Mouse (Mus musculus): Measurements from ENCODE around the gene Rnf44. TPM values are rescaled to one million over a fixed set of nuclear protein-coding genes. Genes with fewer than 3 reads are reported as not detected.

The Rnf44 gene
- 10 to 100 TPM; 45.2 to 54.2 TPM for total RNA-seq (2021)

DNA sequence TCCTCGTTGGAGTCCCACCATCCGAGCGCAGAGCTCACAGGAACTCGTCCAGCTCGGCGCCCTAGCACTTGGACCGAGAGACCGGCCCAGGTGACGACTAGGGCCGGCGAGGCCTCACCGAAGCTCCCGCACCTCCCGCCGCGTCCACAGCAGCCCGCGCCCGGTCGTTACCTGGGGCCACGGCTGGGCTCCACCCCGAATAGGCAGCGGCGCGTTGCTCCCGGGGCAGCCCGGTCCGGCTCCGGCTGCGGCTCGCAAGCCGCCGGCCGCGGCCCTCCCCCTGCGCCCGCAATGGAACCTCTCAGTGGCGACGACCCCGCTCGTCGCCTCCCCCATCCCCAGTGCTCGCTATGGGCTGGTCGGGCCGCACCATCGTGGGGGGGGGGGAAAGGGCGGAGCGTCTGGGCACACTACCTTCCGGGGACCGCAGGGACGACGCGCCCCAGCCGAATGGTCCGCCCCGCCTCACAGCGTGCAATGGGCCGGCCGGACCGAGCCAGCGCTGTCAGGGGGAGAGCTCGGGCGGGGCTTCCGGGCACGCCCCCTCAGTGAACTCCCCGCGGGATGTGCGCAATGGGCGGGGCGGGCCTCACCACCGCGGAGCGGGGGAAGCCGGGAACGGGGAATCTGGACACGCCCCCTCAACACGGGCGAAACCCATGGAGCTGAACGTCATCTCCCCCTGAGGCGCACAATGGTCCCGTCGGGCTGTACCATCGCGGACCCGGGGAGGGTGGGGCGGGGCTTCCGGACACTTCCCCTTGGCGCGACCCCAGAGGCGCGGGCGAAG lies at the start of gene Rnf44:
Gene Rnf44 (minus strand): TSS at position 350 of the 790 bp plus-strand sequence.
- peak; percentile 99 for DNase-seq (ENCODE audit: low spot score)
- intact Hi-C loops (cut with DNase I): no loop called here

DNA sequence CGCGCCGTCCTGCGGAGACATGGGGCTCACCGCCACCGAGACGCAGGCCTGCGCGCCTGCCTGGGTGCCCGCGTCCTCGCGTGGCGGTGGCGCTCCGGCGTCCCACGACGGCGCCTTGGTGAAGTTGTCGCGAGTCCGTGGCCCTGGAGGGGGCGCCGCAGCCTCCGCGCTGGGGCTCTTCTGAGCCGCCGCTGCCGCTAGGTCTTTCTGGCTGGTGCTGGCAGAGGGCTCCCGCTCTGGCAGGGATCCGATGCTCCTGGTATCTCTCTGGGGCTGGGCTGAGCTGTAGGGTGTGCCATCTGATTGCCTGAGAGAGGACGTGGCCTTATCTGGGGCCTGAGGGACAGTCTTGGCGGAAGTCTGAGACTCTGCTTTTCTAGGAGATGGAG lies 44.5 kb upstream of the Rnf44 start:
- no peak for DNase-seq (ENCODE audit: low spot score)

DNA sequence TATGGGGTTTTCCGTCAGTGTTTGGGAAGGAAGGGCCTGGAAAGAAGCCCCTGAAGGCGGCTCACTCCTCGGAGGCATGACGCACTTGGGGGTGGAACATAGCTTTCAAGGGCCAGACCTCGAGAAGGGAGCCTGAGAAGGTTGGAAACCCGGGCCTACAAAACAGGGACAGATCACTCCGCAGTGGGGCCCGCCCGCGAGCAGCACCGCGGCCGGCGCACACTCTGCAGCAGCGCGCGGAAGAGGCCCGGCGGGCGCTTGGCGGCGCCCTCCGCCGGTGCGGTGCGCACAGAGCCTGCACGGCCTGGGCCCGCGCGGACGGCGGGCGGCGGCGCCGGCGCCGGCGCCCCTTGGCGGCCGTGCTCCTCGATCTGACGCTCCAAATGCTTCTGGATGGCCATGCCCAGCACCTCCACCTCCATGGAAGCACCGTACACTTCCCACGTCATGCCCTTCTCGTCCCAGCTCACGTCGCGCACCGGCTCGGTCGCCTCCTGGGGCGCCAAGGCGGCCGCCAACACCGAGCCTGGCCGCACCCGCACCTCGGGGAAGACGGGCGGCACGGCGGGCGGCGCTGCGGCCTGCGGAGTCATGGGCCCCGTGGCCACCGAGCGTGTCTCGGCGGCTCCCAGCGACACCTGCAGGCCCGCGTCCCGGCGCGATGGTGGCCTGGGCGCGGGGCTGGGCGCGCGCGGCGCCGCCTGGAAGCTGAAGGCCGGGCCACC lies 43.9 kb upstream of the Rnf44 start:
- intact Hi-C loops (cut with DNase I): no loop called here
- no peak for DNase-seq (ENCODE audit: low spot score)

More for the DNA sequence above, 44.5 kb upstream of the Rnf44 start:
- intact Hi-C loops (cut with DNase I): no loop called here

DNA sequence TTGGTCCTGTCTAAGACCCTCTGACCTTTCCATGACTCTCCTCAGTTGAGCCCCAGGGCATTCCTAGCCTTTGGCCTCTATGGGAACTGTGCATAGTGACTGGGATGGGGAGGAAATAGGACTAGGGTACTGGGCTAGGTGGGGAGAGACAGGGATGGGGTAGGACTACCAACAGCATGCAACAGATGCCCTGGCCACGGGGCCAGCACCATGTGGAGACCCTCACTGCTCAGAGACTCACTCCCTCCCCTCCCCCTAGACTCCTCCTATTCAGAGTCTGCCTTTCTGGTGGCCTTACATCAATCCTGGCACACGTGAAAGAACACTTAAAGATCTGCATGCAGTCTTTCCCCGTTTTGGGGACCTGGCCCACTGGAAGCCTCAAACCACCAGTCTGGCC lies 43.2 kb upstream of the Rnf44 start:
- intact Hi-C loops (cut with DNase I): no loop called here
- no peak for DNase-seq (ENCODE audit: low spot score)

DNA sequence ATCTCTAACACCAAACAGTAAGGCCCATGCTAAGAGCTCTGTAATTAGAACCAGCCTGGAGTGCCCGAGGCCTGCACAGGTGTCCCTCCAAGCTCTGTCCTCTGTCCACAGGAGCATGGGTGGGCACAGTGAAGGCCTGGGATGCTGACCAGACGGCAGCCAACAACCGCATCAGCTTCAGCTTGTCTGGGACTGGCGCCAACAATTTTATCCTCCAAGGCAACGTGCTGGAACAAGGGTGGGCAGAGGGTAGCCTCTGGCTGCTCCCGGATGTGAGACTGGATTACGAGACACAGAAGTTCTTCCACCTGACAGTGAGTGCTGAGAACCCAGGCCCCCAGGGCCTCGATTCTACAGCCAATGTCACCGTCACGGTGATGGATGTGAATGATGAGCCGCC lies 32.4 kb upstream of the Rnf44 start:
- intact Hi-C loops (cut with DNase I): no loop called here
- DNase-seq (ENCODE audit: low spot score): no peak

DNA sequence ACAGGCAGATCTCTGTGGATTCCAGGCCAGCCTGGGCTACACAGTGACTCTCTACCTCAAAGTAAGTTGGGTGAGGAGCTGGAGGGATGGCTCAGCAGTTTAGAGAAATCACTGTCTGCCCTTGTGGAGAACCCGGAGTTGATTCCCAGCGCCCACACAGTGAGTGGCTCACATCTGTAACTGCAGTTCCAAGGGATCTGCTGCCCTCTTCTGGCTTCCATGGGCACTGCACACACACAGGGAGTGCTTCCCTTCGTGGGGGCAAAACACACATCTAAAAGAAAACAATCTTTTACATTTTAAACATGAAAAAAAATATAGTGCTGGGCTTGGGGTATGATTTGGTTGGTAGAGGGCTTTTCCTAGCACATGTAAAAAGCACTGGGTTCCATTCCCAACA lies 29.4 kb upstream of the Rnf44 start:
- intact Hi-C loops (cut with DNase I): no loop called here
- DNase-seq (ENCODE audit: low spot score): no peak

DNA sequence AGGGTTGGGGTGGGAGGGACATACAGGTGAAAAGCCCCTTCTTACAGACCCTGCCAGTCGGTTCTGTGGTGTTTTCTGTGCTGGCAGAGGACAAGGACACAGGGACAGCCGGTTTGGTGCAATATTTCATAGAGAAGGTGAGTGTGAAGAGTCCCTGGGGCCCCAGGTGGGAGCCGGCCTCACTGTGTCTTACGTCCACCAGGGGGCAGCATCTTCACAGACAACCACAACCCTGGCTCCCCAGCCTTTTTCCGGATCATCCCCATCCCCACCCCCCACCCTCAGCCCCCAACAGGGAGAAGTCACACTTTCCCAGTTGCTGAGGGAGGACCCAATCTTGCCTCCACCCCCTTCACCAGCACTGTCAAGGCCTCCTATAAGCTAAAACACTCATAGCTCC lies 23.2 kb upstream of the Rnf44 start:
- no peak for DNase-seq (ENCODE audit: low spot score)

DNA sequence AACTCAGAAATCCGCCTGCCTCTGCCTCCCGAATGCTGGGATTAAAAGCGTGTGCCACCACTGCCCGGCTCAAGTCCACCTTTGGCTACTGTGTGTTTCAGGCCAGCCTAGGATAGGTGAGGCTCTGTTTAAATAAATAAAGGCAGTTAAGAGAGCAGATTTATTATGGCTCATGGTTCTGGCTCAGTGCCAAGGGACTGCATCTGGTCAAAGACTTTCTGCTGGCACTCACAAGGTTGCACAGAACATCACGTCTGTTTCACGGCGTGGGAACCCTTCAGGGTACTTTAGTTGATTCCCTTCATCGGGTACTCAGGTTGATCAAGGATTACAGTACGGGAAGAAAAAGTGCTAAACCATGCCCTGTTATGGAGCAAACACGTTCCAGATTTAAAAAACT lies 21.3 kb upstream of the Rnf44 start:
- intact Hi-C loops (cut with DNase I): no loop called here
- no peak for DNase-seq (ENCODE audit: low spot score)

More for the DNA sequence above, 23.2 kb upstream of the Rnf44 start:
- intact Hi-C loops (cut with DNase I): no loop called here

DNA sequence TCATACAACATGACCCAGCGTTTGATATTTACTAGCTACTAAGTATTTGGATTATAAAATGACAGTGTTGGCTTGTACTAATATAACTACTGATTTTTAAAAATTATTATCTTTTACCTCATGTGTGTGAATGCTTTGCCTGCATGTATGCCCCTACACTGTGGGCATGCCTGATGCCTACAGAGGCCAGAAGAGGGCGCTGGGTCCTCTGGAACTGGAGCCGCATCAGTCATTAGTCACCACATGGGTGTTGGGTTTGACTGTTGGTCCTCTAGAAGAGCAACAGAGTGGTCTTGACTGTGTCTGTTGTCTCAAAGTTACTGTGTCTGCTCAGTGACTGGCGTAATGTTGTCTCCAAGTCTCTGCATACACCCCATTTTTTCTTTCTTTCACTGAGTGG lies 20.7 kb upstream of the Rnf44 start:
- intact Hi-C loops (cut with DNase I): no loop called here
- DNase-seq (ENCODE audit: low spot score): no peak

DNA sequence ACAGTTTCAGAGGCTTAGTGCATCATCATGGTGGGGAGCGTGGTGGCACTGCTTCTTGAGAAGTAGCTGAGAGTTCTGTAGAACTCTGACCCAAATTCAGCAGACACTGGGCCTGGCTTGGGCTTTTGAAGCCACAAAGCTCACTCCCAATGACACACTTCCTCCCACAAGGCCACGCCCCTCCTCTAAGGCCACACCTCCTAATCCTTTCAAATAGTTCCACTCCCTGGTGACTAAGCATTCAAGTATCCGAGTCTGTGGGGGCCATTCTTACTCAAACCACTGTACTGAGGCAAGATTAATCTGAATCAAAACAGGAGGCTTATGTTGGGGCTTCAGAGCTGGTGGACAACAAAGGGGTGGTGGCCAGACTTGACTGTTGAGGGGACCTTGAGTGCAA lies 17.2 kb upstream of the Rnf44 start:
- intact Hi-C loops (cut with DNase I): no loop called here
- no peak for DNase-seq (ENCODE audit: low spot score)

DNA sequence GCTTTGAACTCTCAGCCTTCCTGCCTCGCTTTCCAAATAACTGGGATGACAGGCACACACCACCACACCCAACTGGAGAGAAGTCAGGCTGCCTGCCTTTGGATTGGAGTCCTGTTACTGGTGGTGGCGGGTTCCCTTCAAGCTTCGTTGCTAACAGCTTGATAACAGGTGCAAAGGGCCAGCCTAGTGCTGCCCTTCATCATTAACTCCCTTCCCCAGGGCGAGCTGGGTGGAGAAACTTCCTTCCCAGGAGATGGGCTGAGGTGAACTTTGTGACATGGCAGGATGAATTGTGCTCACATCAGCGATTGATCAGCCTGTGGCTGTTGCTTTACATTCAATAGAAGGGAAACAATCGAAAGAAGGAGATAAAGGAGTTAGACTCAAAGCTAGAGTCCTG lies 11.2 kb upstream of the Rnf44 start:
- intact Hi-C loops (cut with DNase I): no loop called here
- DNase-seq (ENCODE audit: low spot score): no peak

DNA sequence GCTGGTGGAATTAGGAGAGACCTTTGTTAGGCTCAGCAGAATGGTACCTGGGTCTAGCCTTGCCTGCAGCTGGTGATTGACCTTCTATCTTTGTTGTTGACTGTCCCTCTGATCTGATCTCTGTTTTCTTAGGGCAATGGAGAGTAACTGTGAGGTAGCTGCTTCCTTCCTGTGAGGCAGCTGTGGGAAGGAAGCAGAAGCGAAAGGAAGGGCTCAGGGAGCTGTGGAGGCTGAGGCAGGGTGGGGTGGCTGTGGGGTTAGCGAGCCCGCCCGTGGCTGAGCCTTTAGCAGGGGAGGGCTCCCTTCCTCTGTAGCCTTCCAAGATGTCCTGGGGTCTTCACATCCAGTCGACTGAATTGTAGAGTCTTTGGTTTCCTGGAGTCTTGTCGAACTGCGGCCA lies 8.8 kb upstream of the Rnf44 start:
- DNase-seq (ENCODE audit: low spot score): no peak

DNA sequence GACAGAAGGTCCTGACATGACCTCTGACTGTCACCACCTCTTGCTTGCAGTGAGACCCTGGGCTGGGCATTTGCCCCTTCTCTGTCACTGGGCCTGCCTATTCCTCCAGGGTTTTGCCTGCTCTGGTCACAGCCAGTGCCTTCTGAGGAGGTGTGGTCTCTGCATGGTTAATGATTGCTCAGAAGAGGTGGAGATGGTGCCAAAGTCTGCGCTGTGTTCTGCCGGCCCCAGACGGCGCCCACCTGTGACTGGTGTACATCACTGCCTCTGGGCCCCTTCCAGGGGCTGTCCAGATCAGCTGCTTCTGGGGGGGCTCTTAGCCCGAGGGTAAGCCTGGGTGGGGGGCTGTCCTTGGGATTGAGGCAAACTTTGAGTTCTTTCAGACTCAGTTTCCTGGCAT lies 7.5 kb upstream of the Rnf44 start, which contains the start of gene Cdhr2:
Gene Cdhr2 (plus strand): TSS at position 219 of the 400 bp plus-strand sequence.
- DNase-seq (ENCODE audit: low spot score): no peak
- intact Hi-C loops (cut with DNase I): no loop called here

More for the DNA sequence above, 8.8 kb upstream of the Rnf44 start:
- intact Hi-C loops (cut with DNase I): no loop called here

DNA sequence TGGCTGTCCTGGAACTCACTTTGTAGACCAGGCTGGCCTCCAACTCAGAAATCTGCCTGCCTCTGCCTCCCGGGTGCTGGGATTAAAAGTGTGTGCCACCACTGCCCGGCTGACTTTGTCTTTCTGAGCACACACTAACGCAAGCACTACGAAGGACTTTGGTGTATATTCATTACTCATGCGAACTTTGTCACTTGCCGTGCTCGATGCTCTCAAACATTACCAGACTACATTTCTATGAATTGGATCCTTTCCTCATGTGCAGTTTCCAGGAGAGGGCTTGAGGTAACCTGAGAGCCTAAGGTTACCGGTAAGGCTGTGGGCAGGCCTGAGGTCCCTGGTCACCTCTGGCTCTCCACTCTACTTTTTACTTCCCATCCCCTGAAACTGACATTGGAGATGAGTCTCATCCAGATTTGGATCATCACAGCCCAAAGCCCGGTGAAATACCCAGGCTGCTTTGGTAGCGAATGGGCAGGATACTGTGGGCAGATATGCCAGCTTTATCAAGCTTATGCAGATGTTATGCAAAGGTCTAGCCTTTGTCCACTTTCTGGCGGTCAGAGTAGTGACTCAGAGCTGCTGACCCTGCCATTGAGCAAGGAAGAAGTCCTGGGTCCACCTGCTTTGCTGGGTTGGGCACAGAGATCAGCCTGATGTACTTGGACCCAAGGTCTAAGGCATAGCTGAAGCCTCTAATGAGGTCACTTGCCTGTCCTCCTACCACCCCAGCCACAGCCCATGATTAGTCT lies 1.9 kb upstream of the Rnf44 start:
- no peak for DNase-seq (ENCODE audit: low spot score)
- intact Hi-C loops (cut with DNase I): loop anchor here (5.0 kb wide), 1 partner anchor 228 kb away; the partner anchor contains the start of gene Thoc3

DNA sequence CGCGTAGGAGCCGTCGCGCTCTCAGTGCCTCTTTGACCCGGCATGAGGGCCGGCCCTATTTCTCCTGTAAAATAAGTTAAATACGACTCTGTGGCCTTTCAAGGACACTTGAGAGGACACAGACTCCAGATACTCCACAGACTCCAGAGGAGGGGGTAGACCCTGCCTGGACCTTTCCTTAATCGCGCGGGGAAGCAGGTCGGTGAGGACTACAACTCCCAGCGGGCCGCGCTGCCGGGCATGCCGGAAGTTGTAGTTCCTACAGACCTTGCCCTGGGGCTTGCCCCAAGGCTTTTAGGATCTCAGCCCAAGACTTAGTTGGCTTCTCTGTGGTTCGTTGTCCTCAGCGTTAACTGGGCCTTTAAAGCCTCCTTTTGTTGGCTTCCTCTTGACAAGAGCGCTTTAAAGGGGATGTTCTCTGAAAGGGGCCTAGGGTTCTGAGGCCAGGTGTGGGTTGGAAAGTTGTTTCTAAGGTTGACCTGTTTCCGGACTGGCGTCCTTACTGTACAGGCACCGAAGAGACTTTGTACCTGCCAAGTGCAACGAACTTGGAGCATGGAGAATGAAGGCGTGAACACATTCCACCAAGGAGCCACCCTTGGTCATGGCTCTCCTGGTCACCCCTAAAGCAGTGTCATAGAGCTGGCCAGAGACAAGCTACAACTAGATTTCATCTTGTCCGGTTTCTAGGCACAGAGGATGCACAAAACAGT lies 797 bp upstream of the Rnf44 start:
- intact Hi-C loops (cut with DNase I): loop anchor here (5.0 kb wide), 1 partner anchor 227 kb away; the partner anchor contains the start of gene Thoc3
- DNase-seq (ENCODE audit: low spot score): peak; percentile 83

DNA sequence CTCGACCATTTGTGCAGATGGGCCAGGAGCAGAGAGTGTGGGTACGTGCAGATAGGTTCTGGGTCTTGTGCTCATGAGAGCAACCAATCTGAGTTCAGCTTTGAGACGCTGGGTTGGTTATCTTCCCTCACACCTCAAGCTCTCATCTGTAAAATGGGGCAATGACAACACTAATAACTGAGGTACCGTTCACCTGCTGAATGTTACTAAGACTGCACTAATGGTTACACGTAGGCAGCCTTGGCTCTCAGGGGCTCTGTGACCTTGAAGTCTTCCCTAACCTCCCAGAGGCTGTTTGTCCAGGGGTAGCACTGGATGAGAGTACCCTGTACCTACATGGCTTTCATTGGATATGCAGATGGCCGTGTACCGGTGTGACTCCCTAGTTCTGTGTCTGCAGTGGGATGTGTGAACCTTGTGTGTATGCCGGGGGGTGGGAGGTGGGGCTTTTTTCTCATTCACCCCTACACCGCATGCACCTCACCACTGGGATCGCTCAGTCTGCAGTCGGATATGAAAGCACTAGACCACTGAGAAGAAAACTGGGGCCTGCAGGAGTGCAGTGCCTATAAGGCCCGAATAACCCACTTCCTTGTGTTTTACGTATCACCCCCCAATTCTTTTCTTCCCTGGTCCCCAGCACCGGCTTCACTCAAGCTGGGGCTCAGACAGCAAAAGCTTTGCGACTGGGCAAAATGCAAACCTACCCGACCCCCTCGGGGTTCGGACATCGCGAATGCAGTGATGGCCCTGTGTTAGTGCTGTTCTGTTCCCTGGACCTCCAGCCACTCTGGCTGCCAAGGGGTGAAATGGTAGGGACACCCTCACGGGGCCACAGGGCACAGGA lies 773 bp downstream of the Rnf44 start:
- no peak for DNase-seq (ENCODE audit: low spot score)
- intact Hi-C loops (cut with DNase I): no loop called here

DNA sequence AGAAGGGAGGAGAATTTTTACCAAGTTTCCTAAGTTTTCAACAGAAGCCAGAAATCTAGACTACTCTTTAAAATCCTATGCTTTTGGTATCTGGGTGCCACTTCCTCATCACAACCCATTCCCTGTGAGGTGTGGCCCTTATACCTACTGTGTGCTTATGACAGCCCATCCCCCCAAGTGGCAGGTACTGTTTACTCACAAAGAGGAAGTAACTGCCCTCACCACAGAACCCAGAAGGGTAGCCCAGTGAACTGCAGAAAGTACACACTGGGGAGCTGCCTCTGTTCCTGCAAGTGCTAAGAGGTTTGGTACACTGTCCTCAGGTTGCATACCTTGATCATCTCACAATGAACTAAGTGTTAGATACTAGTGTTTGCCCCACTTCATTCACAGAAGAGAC lies 2.0 kb downstream of the Rnf44 start:
- no peak for DNase-seq (ENCODE audit: low spot score)
- intact Hi-C loops (cut with DNase I): no loop called here

DNA sequence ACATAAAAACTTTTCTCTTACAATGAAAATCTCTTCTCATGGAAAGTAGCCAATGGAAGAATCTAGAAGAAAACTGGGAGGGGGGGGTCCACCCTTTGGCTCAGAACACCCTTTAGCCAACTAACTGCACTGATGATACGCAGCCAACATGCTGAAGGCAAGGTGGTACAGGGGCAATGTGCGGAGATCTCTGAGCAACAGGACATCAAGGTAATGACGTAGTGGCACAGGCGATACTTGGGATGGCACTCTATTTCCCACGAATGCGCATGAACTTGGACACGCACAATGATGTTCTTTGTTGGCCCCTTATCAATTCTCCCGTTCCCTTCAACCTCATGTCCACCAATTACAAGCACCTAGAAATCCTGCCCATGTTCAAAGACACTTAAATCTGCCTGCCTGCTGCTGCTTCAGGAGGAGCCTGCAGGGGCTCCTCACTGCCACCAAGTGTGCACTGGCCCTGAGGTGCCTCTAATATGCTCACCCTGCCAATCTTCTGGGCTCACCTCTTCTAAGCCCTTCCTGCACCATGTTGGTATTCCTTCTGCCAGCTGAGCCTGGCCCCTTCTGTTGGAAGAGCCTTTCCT lies 3.5 kb downstream of the Rnf44 start:
- intact Hi-C loops (cut with DNase I): no loop called here
- DNase-seq (ENCODE audit: low spot score): no peak

Data from heart, postnatal 25 days (tissue).